Mouse (Mus musculus): Measurements from ENCODE around the gene Ctxn1.
A peak's percentile ranks its signal among the peaks of the same experiment; 100 is the strongest.

Gene Ctxn1

DNA sequence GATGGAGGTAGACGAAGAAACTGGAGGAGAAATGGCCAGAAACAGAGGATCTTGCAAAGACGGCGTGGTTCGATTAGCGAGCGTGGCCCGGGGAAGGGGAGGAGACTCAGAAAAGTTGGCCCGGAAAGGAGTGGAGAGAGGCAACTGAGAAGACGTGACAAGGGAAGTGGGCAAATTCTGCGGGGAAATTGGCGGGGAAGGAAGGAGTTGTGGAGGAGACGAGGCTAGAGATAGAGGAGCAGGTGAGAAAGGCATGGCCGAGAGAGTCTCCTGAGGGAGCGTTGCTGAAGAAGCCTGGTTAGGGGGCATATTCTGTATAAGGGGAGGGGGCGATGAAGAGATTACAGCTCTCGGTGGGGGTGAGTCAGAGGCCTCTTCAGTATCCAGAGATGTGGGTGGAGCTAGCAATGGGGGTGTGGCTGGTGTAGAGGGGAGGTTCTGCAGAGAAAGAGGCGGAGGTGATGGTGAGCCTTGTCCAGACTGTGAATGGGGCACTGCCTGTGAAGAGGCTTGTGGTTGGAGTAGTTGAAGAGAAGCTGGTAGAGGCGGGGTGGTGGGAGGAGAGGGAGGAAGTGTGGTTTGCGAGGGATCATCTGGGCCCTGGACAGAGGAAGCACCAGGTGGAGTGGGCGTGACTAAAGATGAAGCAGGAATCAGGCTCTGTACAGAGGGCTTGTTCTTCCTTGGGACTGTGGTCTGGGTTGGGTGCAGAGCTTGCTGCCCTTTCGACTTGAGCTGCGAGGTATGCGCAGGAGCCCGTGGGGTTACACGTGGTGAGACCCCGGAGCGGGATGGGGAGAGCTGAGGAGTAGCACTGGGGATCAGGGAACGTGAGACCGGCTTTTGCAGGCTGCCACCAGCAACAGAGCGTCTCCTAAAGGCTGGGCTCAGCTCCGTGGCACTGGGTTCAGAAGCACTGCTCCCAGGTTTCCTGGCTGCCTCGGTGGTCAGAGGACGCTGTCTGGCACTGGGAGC lies 44.8 kb downstream of the Ctxn1 start:
- peak; percentile 32 for DNase-seq (ENCODE audit: low read depth, low spot score)

DNA sequence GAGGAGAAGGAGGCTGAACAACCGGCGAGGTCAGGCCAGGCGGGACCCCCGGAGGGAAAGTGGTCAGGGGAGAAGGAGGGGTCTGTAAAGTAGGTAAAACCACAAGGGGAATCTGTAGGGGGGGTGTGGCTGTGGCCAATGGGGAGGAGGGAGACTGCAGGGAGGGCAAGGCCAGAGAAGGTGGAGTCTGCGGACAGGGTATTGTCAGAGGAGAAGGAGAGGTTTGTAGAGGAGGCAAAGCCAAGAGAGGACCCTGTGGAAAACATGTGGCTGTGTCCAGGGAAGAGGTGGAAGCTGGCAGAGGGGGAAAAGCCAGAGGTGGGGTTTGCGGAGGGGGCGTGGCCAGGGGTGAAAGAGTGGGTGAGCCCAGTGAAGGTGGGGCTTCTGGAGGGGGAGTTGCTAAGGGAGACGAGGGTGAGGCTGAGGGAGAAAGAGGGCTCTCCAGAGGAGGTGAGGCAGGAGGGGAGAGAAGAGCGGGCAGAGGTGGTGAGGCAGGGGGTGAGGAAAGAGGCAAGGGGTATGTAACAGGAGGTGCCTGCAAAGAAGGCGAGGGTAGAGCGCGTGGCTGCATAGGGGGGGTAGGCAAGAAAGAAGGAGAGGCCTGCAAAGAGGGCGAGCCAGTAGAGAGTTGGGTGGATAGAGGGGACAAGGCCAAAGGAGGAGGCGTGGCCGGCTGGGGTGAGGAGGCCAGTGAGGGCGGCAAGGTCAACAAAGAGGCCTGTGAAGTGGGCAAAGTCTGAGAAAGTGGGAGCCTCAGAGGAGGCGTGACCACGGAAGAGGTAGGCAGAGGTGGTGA lies 45.7 kb downstream of the Ctxn1 start:
- DNase-seq (ENCODE audit: low read depth, low spot score): peak; percentile 23

DNA sequence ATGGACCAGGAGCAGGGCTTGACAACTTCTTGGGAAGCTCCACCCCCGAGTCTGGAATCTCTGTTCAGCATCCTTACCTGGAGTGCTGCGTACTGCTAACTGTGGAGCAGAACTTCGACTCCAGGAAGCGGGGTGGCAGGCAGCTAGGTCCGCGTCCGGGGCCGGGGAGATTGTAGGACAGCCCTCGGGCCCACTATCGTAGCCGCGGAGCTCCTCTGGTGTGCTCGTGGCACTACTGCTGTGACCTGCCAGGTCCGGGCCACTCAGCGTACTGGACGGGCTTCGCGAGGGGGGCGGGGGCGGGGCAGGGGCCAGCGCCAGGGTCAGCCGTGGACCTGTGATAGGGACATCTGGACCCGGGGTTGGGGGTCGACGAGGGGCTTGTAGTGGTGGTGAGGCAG lies 46.3 kb downstream of the Ctxn1 start:
- DNase-seq (ENCODE audit: low read depth, low spot score): no peak

DNA sequence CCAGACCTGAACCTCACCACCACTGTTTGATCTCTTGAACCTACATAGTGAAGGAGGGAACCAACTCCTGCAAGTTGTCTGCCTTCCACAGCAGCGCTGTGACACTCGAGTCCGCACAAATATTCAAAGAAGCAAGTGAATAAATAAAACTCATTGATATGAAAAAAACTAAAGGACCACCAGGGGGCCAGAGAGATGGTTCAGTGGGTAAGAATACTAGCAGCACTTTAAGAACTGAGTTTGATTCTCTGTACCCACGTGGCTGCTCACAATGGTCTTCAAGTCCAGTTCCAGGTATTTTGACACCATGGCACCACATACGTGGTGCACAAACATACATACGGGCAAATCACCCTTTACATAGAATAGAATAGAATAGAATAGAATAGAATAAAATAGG lies 48.0 kb downstream of the Ctxn1 start:
- no peak for DNase-seq (ENCODE audit: low read depth, low spot score)

All from mesoderm, embryonic 11.5 days (tissue).